Mouse (Mus musculus) stomach, embryonic 15.5 days (tissue): ENCODE data around the gene Ccdc180. TPM values are rescaled to one million over a fixed set of nuclear protein-coding genes. Genes with fewer than 3 reads are reported as not detected.

ENCODE experiments used
- ATAC-seq: fragments of 200-750 bp; cut with Nextera tagmentation; 2 replicates; pipeline ENCODE4 v1.8.0; 2017; ENCODE audit warnings: low read depth, moderate number of reproducible peaks, moderate TSS enrichment; ENCODE audit not compliant: insufficient read depth, low FRiP score
- H3K27ac ChIP-seq: fragments of 300-500 bp; sonication (generic); 2 replicates; pipeline ENCODE4 v1.5.1; 2015; ENCODE audit warnings: mild to moderate bottlenecking, inconsistent platforms
- H3K27me3 ChIP-seq: fragments of 300-500 bp; sonication (generic); replicated peaks from 2 replicates; pipeline ENCODE4 v1.6.1; 2015; ENCODE audit warnings: inconsistent platforms
- H3K36me3 ChIP-seq: fragments of 300-500 bp; sonication (generic); 2 replicates; pipeline ENCODE4 v1.6.1; 2015; ENCODE audit warnings: inconsistent platforms
- H3K4me1 ChIP-seq: fragments of 300-500 bp; sonication (generic); 2 replicates; pipeline ENCODE4 v1.6.1; 2015; ENCODE audit warnings: inconsistent platforms
- H3K4me2 ChIP-seq: fragments of 300-500 bp; sonication (generic); 2 replicates; pipeline ENCODE4 v1.6.1; 2015; ENCODE audit warnings: mild to moderate bottlenecking, inconsistent platforms
- H3K4me3 ChIP-seq: fragments of 300-500 bp; sonication (generic); replicated peaks from 2 replicates; pipeline ENCODE4 v1.5.1; 2015; ENCODE audit warnings: inconsistent platforms
- H3K9ac ChIP-seq: fragments of 300-500 bp; sonication (generic); 2 replicates; pipeline ENCODE4 v1.6.1; 2015; ENCODE audit warnings: inconsistent platforms
- H3K9me3 ChIP-seq: fragments of 300-500 bp; sonication (generic); 2 replicates; pipeline ENCODE4 v1.6.1; 2016; ENCODE audit warnings: inconsistent platforms
- WGBS: fragments of 180-500 bp; shearing (Covaris S2); methylation state at CpG from one replicate; pipeline ENCODE4 v1.1.7; 2015; 5-methylcytosine and 5-hydroxymethylcytosine counted together
- polyA plus RNA-seq: library from polyadenylated mRNA; unstranded; fragments of >200 nt; fragmentation: Nextera tagmentation; extraction: Ambion mirVana; gene quantifications from 2 replicates; pipeline ENCODE4 v1.2.1, GENCODE M21; 2015

Ccdc180 gene
- polyA plus RNA-seq: 0.12 and 0.17 TPM in 2 replicates

- H3K4me2 ChIP-seq: peak within 1 kb of the TSS; percentile 35; the same call in 1 of the 2 replicates
Observed at GRCm38 (mm10) chr4:45890066-45890761, at the start of gene Ccdc180. TSS of gene Ccdc180 (plus strand) at chr4:45890303.

GRCm38 (mm10) chr4:45844355-45844754 lies 45.7 kb upstream of the Ccdc180 start:
- ATAC-seq: no peak
- H3K36me3 ChIP-seq: no peaks in the 10 kb centered on the region
- no peak overlapping the region for H3K4me2 ChIP-seq
- no peaks in the 10 kb centered on the region for H3K27me3 ChIP-seq
- 41% methylated on average over 14 of the region's 14 CpGs for WGBS
- H3K9me3 ChIP-seq: no peaks in the 10 kb centered on the region
- no peak overlapping the region for H3K27ac ChIP-seq
- H3K4me3 ChIP-seq: no peak overlapping the region
- no peaks in the 10 kb centered on the region; the same call in 1 of the 2 replicates for H3K4me1 ChIP-seq
- no peak overlapping the region for H3K9ac ChIP-seq

More at GRCm38 (mm10) chr4:45890066-45890761, at the start of gene Ccdc180:
- Histone ChIP-seq H3K4me1 (peaks cover 5% of the 10 kb centered on the region; the same call in 1 of the 2 replicates), H3K27ac (no peak within 1 kb of the TSS), H3K9ac (no peak within 1 kb of the TSS), H3K9me3 (no peaks in the 10 kb centered on the region), H3K36me3 (no peaks in the 10 kb centered on the region), H3K27me3 (no peaks in the 10 kb centered on the region), H3K4me3 (no peak within 1 kb of the TSS)
- ATAC-seq: peak; percentile 84; the same call in 1 of the 2 replicates
- 13% methylated on average over 19 of the region's 19 CpGs for WGBS

GRCm38 (mm10) chr4:45846263-45846662 lies 43.8 kb upstream of the Ccdc180 start:
- H3K27me3 ChIP-seq: no peaks in the 10 kb centered on the region; the same call in 1 of the 2 replicates
- no peak overlapping the region for H3K4me2 ChIP-seq
- H3K9me3 ChIP-seq: no peaks in the 10 kb centered on the region
- no peak overlapping the region for H3K27ac ChIP-seq
- no peak overlapping the region for H3K9ac ChIP-seq
- no peak for ATAC-seq
- H3K36me3 ChIP-seq: no peaks in the 10 kb centered on the region
- no peaks in the 10 kb centered on the region; the same call in 1 of the 2 replicates for H3K4me1 ChIP-seq
- H3K4me3 ChIP-seq: no peak overlapping the region
- 81% methylated on average over 2 of the region's 2 CpGs for WGBS

GRCm38 (mm10) chr4:45848109-45848824 lies 41.8 kb upstream of the Ccdc180 start, which contains the start of gene Stra6l:
TSS of gene Stra6l (plus strand) at chr4:45848664.
- WGBS: 47% methylated on average over 10 of the region's 10 CpGs
- no peak within 1 kb of the TSS for H3K27ac ChIP-seq
- H3K4me3 ChIP-seq: no peak within 1 kb of the TSS

GRCm38 (mm10) chr4:45848825-45849156 lies 41.3 kb upstream of the Ccdc180 start:
- Histone ChIP-seq H3K27ac (no peak overlapping the region), H3K4me1 (no peaks in the 10 kb centered on the region; the same call in 1 of the 2 replicates), H3K9me3 (no peaks in the 10 kb centered on the region), H3K27me3 (no peaks in the 10 kb centered on the region; the same call in 1 of the 2 replicates), H3K4me3 (no peak overlapping the region), H3K9ac (no peak overlapping the region), H3K4me2 (no peak overlapping the region), H3K36me3 (no peaks in the 10 kb centered on the region)
- ATAC-seq: no peak
- WGBS: 35% methylated on average over 10 of the region's 10 CpGs

More at GRCm38 (mm10) chr4:45848109-45848824, 41.8 kb upstream of the Ccdc180 start, which contains the start of gene Stra6l:
- Histone ChIP-seq H3K36me3 (no peaks in the 10 kb centered on the region), H3K27me3 (no peaks in the 10 kb centered on the region; the same call in 1 of the 2 replicates), H3K9ac (no peak within 1 kb of the TSS), H3K4me1 (no peaks in the 10 kb centered on the region; the same call in 1 of the 2 replicates), H3K9me3 (no peaks in the 10 kb centered on the region), H3K4me2 (no peak within 1 kb of the TSS)
- no peak for ATAC-seq

GRCm38 (mm10) chr4:45849419-45849818 lies 40.7 kb upstream of the Ccdc180 start:
- Histone ChIP-seq H3K36me3 (no peaks in the 10 kb centered on the region), H3K4me1 (no peaks in the 10 kb centered on the region; the same call in 1 of the 2 replicates), H3K4me2 (no peak overlapping the region), H3K27ac (no peak overlapping the region), H3K9me3 (no peaks in the 10 kb centered on the region), H3K9ac (no peak overlapping the region), H3K27me3 (no peaks in the 10 kb centered on the region; the same call in 1 of the 2 replicates), H3K4me3 (no peak overlapping the region)
- no peak for ATAC-seq
- WGBS: 56% methylated on average over 1 of the region's 1 CpGs

GRCm38 (mm10) chr4:45851640-45852051 lies 38.5 kb upstream of the Ccdc180 start:
- Histone ChIP-seq H3K4me2 (no peak overlapping the region), H3K4me1 (peaks cover 3% of the 10 kb centered on the region; the same call in 1 of the 2 replicates), H3K36me3 (no peaks in the 10 kb centered on the region), H3K9me3 (no peaks in the 10 kb centered on the region), H3K9ac (no peak overlapping the region), H3K27me3 (no peaks in the 10 kb centered on the region; the same call in 1 of the 2 replicates), H3K4me3 (no peak overlapping the region), H3K27ac (no peak overlapping the region)
- WGBS: 31% methylated on average over 3 of the region's 3 CpGs
- peak; percentile 64; the same call in 1 of the 2 replicates for ATAC-seq

- Histone ChIP-seq H3K36me3 (no peaks in the 10 kb centered on the region), H3K4me1 (0 out of 2 replicates have a peak, but pooled peaks cover 3% of the 10 kb centered on the region), H3K4me3 (no peak overlapping the region), H3K9ac (no peak overlapping the region), H3K27ac (no peak overlapping the region), H3K4me2 (no peak overlapping the region), H3K27me3 (no peaks in the 10 kb centered on the region; the same call in 1 of the 2 replicates), H3K9me3 (no peaks in the 10 kb centered on the region)
- no peak for ATAC-seq
- WGBS: 62% methylated on average over 15 of the region's 15 CpGs
Observed at GRCm38 (mm10) chr4:45853496-45854246, 36.4 kb upstream of the Ccdc180 start.

- no peak overlapping the region for H3K9ac ChIP-seq
- no peak overlapping the region for H3K27ac ChIP-seq
- WGBS: 43% methylated on average over 19 of the region's 19 CpGs
- H3K27me3 ChIP-seq: no peaks in the 10 kb centered on the region
- no peak overlapping the region for H3K4me2 ChIP-seq
- no peaks in the 10 kb centered on the region for H3K9me3 ChIP-seq
- H3K4me3 ChIP-seq: no peak overlapping the region
- ATAC-seq: no peak
- H3K36me3 ChIP-seq: no peaks in the 10 kb centered on the region
- 0 out of 2 replicates have a peak, but pooled peaks cover 3% of the 10 kb centered on the region for H3K4me1 ChIP-seq
Observed at GRCm38 (mm10) chr4:45855803-45856424, 34.2 kb upstream of the Ccdc180 start.

GRCm38 (mm10) chr4:45861160-45861559 lies 28.9 kb upstream of the Ccdc180 start:
- no peak overlapping the region for H3K4me2 ChIP-seq
- no peaks in the 10 kb centered on the region for H3K9me3 ChIP-seq
- H3K4me1 ChIP-seq: no peaks in the 10 kb centered on the region
- H3K27me3 ChIP-seq: no peaks in the 10 kb centered on the region
- whole genome bisulfite sequencing: 51% methylated on average over 5 of the region's 5 CpGs
- ATAC-seq: no peak
- no peak overlapping the region for H3K27ac ChIP-seq
- H3K4me3 ChIP-seq: no peak overlapping the region
- H3K36me3 ChIP-seq: no peaks in the 10 kb centered on the region
- no peak overlapping the region for H3K9ac ChIP-seq

GRCm38 (mm10) chr4:45867416-45867815 lies 22.7 kb upstream of the Ccdc180 start:
- Histone ChIP-seq H3K9me3 (no peaks in the 10 kb centered on the region), H3K36me3 (no peaks in the 10 kb centered on the region), H3K4me2 (no peak overlapping the region), H3K27ac (no peak overlapping the region), H3K4me3 (no peak overlapping the region), H3K9ac (no peak overlapping the region), H3K4me1 (no peaks in the 10 kb centered on the region), H3K27me3 (no peaks in the 10 kb centered on the region)
- ATAC-seq: no peak
- WGBS: 85% methylated on average over 8 of the region's 8 CpGs
